Mouse (Mus musculus): Measurements from ENCODE around the gene H2al1i. TPM values are rescaled to one million over a fixed set of nuclear protein-coding genes. Genes with fewer than 3 reads are reported as not detected.
"Not testable (repeated sequence)": the region's sequence is repeated elsewhere in the genome, so short reads cannot be mapped to it uniquely, and the experiment has no call there.

The H2al1i gene
- polyA plus RNA-seq, 1 experiment from 2014 or later = not detected

- H3K4me3 ChIP-seq; H3K9ac ChIP-seq (replicated peaks); H3K4me1 ChIP-seq; H3K4me2 ChIP-seq (replicated peaks); ATAC-seq (replicated peaks); H3K27me3 ChIP-seq; H3K9me3 ChIP-seq; H3K27ac ChIP-seq (replicated peaks); H3K36me3 ChIP-seq: not testable (repeated sequence)
- whole genome bisulfite sequencing = 82% methylated on average over 2 of the region's 2 CpGs
These were observed 3.1 kb downstream of the H2al1i start, which contains the start of gene H2al1j for GRCm38 (mm10) chrX:11327522-11327921. Gene H2al1j (plus strand): TSS chrX:11327822.

GRCm38 (mm10) chrX:11345762-11346161 lies 21.3 kb downstream of the H2al1i start:
- H3K27me3 ChIP-seq = no peaks in the 10 kb centered on the region
- H3K9me3 ChIP-seq = no peaks in the 10 kb centered on the region
- H3K27ac ChIP-seq (replicated peaks) = peak overlapping the region; percentile 46
- WGBS = 48% methylated on average over 9 of the region's 9 CpGs
- H3K4me2 ChIP-seq (replicated peaks) = no peak overlapping the region
- H3K4me3 ChIP-seq = no peak overlapping the region
- H3K9ac ChIP-seq (replicated peaks) = no peak overlapping the region
- ATAC-seq (replicated peaks) = no peak
- no peaks in the 10 kb centered on the region for H3K36me3 ChIP-seq
- H3K4me1 ChIP-seq = peaks cover 3% of the 10 kb centered on the region; the same call in 1 of the 2 replicates

- no peaks in the 10 kb centered on the region for H3K9me3 ChIP-seq
- H3K27me3 ChIP-seq = no peaks in the 10 kb centered on the region
- no peak overlapping the region for H3K27ac ChIP-seq (replicated peaks)
- no peak overlapping the region for H3K4me3 ChIP-seq
- no peaks in the 10 kb centered on the region for H3K36me3 ChIP-seq
- 78% methylated on average over 3 of the region's 3 CpGs for WGBS
- H3K9ac ChIP-seq (replicated peaks) = no peak overlapping the region
- H3K4me2 ChIP-seq (replicated peaks) = no peak overlapping the region
- no peak for ATAC-seq (replicated peaks)
- peaks cover 3% of the 10 kb centered on the region; the same call in 1 of the 2 replicates for H3K4me1 ChIP-seq
These were observed 22.3 kb downstream of the H2al1i start for GRCm38 (mm10) chrX:11346756-11347155.

DNA sequence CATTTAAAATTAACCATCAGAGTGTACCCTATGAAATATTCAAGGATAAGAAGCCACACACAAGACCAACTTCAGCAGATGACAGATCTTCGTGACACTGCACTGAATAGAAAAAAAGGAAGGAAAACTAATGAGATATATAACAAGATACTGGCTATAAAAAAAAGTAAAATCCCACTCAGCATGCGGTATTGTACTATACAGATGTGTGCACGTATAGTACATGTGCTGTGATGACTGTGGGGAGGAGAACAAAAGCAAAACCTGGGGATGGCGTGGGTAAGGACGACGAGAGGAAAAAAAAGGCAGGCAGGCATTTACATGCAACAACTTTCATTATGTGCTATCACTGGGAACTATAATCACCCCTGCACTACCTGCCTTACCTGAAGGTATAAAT lies 36.4 kb downstream of the H2al1i start:
- Histone ChIP-seq H3K9me3 (no peaks in the 10 kb centered on the region), H3K36me3 (no peaks in the 10 kb centered on the region), H3K4me3 (no peak overlapping the region), H3K9ac (replicated peaks) (no peak overlapping the region), H3K4me1 (peaks cover 9% of the 10 kb centered on the region), H3K27ac (replicated peaks) (no peak overlapping the region), H3K4me2 (replicated peaks) (no peak overlapping the region), H3K27me3 (no peaks in the 10 kb centered on the region)
- WGBS = 86% methylated on average over 6 of the region's 6 CpGs
- no peak for ATAC-seq (replicated peaks)

- Histone ChIP-seq H3K9ac (replicated peaks) (no peak overlapping the region), H3K4me1 (peaks cover 9% of the 10 kb centered on the region), H3K27me3 (no peaks in the 10 kb centered on the region), H3K4me3 (no peak overlapping the region), H3K27ac (replicated peaks) (no peak overlapping the region), H3K36me3 (no peaks in the 10 kb centered on the region), H3K9me3 (no peaks in the 10 kb centered on the region), H3K4me2 (replicated peaks) (no peak overlapping the region)
- ATAC-seq (replicated peaks) = no peak
- WGBS = 98% methylated on average over 2 of the region's 2 CpGs
These were observed 36.8 kb downstream of the H2al1i start for GRCm38 (mm10) chrX:11361261-11361660.

DNA sequence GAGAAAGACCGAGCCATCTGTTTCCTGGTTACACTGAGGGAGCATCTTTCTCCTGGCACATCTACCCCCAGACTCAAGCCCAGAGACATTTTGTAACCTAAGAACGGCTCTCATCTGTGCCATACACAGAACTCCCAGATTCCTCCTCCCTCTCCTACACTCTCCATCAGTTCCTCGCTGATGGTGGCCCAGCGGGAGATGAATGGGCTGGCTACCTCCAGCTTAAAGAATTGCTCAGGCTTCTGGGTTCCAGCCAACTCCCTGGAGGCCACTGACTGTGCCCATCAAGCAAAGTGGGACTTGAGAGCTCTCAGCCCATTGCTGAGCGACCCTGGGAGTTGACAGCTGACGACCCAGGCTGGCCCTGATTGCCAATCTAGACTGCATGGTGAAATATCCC lies 39.4 kb downstream of the H2al1i start:
- no peaks in the 10 kb centered on the region for H3K36me3 ChIP-seq
- WGBS = 32% methylated on average over 6 of the region's 6 CpGs
- peaks cover 9% of the 10 kb centered on the region for H3K4me1 ChIP-seq
- ATAC-seq (replicated peaks) = peak; percentile 85
- no peak overlapping the region for H3K4me3 ChIP-seq
- no peaks in the 10 kb centered on the region for H3K9me3 ChIP-seq
- 0 out of 2 replicates have a peak overlapping the region, but pooled peaks have one; percentile 14 for H3K27ac ChIP-seq (replicated peaks)
- H3K27me3 ChIP-seq = no peaks in the 10 kb centered on the region
- H3K4me2 ChIP-seq (replicated peaks) = no peak overlapping the region
- H3K9ac ChIP-seq (replicated peaks) = no peak overlapping the region

DNA sequence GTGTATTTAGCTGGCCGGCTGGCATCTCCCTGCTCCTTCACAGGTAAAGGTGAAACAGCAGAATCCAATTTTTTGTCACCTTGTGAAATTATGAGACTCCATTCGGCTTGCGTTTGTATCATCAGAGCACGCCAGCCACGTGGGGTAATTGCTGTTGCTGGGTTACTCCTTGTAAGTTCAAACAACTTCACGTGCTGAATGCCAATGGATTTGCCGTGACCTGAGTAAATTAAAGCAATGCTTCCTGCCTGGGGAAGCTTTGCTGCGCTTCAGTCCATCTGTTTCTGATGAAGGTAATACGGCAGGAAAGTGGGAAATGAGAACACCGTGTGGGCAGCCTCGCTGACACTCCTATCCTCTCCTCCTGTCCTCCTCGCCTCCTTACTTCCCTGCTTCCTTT lies 40.7 kb downstream of the H2al1i start:
- Histone ChIP-seq H3K36me3 (no peaks in the 10 kb centered on the region), H3K27ac (replicated peaks) (no peak overlapping the region), H3K27me3 (no peaks in the 10 kb centered on the region), H3K4me2 (replicated peaks) (no peak overlapping the region), H3K9ac (replicated peaks) (no peak overlapping the region), H3K4me1 (peaks cover 9% of the 10 kb centered on the region), H3K4me3 (no peak overlapping the region), H3K9me3 (no peaks in the 10 kb centered on the region)
- 53% methylated on average over 12 of the region's 12 CpGs for WGBS
- ATAC-seq (replicated peaks) = no peak

Other genes with a start within 250 kb of the H2al1i start
- gene H2al1a, start 25.4 kb upstream of the H2al1i start, polyA plus RNA-seq (2015; fragmentation: Nextera tagmentation; extraction: Ambion mirVana) = not detected in 2 replicates
- not detected in 2 replicates for gene H2al1b, start 22.2 kb upstream of the H2al1i start, polyA plus RNA-seq (2015; fragmentation: Nextera tagmentation; extraction: Ambion mirVana)
- not detected in 2 replicates for gene H2al1c, start 19.0 kb upstream of the H2al1i start, polyA plus RNA-seq (2015; fragmentation: Nextera tagmentation; extraction: Ambion mirVana)
- not detected in 2 replicates for gene H2al1d, start 15.8 kb upstream of the H2al1i start, polyA plus RNA-seq (2015; fragmentation: Nextera tagmentation; extraction: Ambion mirVana)
- not detected in 2 replicates for gene H2al1e, start 12.7 kb upstream of the H2al1i start, polyA plus RNA-seq (2015; fragmentation: Nextera tagmentation; extraction: Ambion mirVana)
- gene H2al1f, start 9.5 kb upstream of the H2al1i start, polyA plus RNA-seq (2015; fragmentation: Nextera tagmentation; extraction: Ambion mirVana) = not detected in 2 replicates
- gene H2al1g, start 6.4 kb upstream of the H2al1i start, polyA plus RNA-seq (2015; fragmentation: Nextera tagmentation; extraction: Ambion mirVana) = not detected in 2 replicates
- not detected in 2 replicates for gene H2al1h, start 3.2 kb upstream of the H2al1i start, polyA plus RNA-seq (2015; fragmentation: Nextera tagmentation; extraction: Ambion mirVana)
- gene H2al1j, start 3.2 kb downstream of the H2al1i start, polyA plus RNA-seq (2015; fragmentation: Nextera tagmentation; extraction: Ambion mirVana) = not detected in 2 replicates